Mouse (Mus musculus): ENCODE data around the gene Ccn6.
"Not testable (repeated sequence)": the region's sequence is repeated elsewhere in the genome, so short reads cannot be mapped to it uniquely, and the experiment has no call there.

Ccn6 gene

GRCm38 (mm10) chr10:39163694-39164093, at the start of gene Ccn6:
TSS of gene Ccn6 (minus strand) at chr10:39163794.
- no peak for DNase-seq

DNA sequence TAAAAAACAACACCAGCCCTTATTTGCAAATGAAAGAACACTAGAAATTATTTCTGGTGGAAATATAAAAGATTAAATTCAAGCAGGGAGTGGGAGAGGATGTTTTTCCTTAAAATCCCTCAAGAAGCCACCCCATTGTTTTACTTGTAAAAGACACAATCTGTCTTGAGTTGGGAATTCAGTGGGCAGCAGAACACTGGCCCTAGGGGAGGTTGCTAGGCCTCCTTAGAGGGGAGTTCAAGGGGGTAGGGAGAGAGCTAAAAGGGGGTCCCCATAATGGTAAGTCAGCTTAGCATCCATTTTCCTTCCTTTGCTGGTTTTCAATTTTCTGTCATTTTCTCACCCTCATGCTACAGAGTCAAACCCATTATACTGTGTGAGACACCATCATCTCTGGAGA, 46.4 kb upstream of the Ccn6 start:
- DNase-seq = no peak

DNA sequence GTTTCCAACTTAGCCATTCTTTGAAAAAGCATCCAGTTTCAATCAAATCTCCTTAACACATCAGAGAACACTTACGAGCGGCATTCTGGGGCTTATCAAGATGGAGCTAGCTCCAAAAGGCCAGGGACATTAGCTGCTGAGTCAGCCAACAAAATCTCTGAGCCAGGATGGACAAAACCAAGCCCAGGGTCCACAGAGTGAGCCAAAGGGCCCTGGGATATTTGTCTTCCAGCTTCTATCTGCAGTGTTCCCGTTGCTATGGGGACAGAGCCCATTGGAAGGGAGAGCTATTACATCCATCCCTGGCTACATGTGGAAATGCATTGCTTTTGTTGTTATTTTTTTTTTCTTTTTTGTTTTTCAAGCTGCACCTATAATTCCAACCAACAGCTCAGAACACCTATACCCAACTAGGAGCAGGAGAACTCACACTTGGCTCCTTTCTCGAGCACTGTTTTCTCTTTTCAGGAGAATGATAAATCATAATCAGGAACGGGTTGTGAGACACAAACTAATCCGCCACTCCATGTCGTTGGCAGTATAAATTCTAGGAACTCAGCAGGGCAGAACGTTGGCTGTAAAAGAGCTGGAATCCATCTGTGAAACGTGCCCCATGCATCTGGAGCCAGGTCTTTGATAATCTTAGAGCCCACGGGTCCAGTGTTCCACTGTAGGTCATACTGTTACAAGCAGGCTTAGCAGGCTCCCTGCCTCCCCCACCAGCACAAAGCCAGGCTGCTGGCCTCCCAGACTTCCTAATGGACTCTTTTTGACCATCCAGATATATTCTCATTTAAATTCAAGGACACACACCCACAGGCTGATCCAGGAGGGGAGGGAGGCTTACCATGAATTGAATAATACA, 45.8 kb upstream of the Ccn6 start:
- DNase-seq = peak in 1 of 2 experiments; percentile 30

- DNase-seq = no peak
Measured at GRCm38 (mm10) chr10:39208712-39209111, 45.1 kb upstream of the Ccn6 start.

DNA sequence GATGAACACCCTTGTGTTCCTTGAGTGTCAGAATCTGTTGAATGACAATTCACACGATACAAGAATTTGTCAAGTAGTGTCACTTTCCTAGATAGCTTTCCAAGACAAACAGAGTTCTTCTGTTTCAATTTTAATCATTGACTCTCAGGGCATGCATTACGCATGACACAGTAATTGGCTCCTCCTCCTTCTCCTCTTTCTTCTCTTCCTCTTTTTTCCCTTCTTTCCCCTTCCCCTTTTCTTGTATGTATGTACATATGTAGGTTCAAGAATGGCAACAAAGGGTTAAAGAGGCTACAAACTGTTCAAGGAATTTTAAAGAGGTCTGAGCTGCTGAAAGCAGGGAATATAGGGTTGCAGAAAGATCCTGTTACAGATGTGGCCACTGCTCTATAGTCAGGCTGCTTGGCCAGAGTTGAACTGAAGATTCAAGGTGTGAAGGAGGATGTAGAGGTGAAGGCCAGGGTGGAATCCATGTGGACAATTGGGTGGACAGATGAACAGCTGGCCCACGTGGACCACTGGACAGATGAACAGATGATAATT, 43.8 kb upstream of the Ccn6 start:
- DNase-seq = no peak

GRCm38 (mm10) chr10:39202490-39202889, 38.9 kb upstream of the Ccn6 start:
- DNase-seq = no peak

GRCm38 (mm10) chr10:39198216-39198615, 34.6 kb upstream of the Ccn6 start:
- not testable (repeated sequence) for DNase-seq

GRCm38 (mm10) chr10:39192673-39193072, 29.1 kb upstream of the Ccn6 start:
- DNase-seq = no peak

GRCm38 (mm10) chr10:39185545-39185906, 21.9 kb upstream of the Ccn6 start:
- DNase-seq = no peak

GRCm38 (mm10) chr10:39184864-39185544, 21.4 kb upstream of the Ccn6 start:
- no peak for DNase-seq

DNA sequence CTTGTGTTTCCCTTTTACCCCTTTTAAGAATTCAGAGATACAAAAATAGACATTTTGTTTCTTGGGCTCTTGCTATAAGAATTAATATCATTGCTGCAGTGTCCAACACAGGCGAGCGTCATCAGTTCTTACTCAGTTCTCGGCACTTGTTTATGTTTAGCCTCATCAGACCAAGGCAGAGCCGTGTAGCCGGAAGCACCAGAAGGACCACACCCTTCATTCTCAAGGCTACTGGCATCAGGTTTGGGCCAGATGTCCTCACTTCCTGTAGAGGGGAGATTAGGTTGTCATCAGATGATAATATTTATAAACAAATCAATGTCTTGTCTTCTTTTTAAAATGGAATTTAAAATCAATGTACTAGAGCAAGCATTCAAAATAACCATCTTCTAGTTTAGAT, 13.4 kb upstream of the Ccn6 start:
- peak; percentile 32 to 59 for DNase-seq

DNA sequence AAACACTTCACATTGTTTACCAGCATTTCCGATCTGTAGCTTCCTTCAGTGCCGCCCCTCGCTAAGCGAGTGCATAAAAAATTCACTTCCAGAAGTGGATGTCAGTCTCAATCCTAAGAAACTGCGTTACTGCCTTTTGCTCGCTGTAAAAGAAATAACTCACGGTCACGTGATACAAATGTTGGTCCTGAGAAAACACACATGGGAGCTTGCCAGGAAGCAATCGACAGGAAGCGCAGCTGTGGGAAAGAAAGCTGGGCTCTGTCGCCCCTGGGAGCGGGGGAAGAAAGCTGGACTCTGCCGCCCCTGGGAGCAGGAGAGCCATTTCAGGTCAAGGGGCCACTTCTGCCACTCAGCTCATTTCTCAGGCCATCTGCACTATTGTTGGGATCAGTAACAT, 9.5 kb upstream of the Ccn6 start:
- peak; percentile 64 to 78 for DNase-seq

GRCm38 (mm10) chr10:39172540-39172931, 8.9 kb upstream of the Ccn6 start:
- no peak for DNase-seq

- peak; percentile 91 to 93 for DNase-seq
Measured at GRCm38 (mm10) chr10:39171603-39172539, 8.3 kb upstream of the Ccn6 start.

DNA sequence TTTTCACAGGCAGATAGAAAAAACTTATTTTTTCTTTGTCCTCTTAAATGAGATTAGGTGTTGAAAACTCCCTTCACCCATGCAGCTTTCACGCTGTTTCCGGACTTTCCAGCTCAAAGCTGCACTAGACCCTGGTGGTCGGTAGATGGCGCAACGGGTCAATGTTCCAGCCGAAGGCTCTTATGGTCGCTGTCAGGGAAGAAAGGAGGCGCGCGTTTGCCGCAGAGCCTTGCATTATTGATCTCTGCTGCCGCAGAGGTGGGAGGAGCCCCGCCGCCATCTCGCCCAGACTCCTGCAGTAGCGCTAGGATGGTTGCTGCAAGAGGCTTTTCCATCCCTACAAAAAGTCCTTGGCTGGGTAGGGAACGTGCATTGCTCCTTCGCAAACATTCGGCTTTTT, 7.5 kb upstream of the Ccn6 start:
- DNase-seq = peak; percentile 93

- no peak for DNase-seq
Measured at GRCm38 (mm10) chr10:39170706-39171105, 7.1 kb upstream of the Ccn6 start.

DNA sequence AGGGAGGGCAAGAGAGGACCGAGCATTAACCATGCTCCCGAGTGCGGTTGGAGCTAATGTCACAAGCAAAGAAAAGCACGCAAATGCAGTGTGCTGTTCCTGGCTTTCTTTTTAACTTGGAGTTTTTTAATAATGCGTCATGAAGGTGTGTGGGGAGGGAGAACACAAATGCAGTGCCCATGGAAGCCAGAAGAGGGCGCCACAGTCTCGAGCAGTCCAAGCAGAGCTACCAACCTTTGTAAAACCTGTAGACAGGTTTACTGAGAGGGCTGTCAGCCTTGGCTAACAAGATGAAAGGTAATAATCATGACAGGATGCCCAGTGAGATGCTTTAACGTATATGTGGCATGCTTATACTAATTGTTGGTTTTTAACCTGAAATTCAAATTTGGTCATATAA, 6.6 kb upstream of the Ccn6 start:
- DNase-seq = peak; percentile 60 to 77

- no peak for DNase-seq
Measured at GRCm38 (mm10) chr10:39169642-39170041, 6.0 kb upstream of the Ccn6 start.

- no peak for DNase-seq
Measured at GRCm38 (mm10) chr10:39167611-39168010, 4.0 kb upstream of the Ccn6 start.

- peak; percentile 55 to 64 for DNase-seq
Measured at GRCm38 (mm10) chr10:39165632-39166115, 2.1 kb upstream of the Ccn6 start.

- peak; percentile 26 to 54 for DNase-seq
Measured at GRCm38 (mm10) chr10:39162666-39163484, 719 bp downstream of the Ccn6 start.

DNA sequence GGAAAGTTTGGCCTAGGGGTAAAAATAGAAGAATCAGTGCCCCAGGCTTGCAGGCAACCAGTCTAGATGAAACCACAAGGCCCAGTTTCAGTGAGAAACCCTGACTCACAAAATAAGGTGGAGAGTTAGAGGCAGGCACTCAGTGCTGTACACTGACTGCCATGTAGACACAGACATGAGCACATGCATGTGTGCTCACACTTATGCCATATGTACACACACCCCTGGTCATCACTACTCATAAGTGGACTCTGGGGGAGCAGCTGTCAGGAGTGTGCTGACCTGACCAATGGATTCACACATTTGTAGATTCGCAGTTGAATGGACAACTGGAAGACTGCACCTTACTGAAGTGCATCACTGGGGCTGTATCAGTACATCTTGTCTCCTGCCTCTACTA, 2.2 kb downstream of the Ccn6 start:
- no peak for DNase-seq
